In genomic region chr7:100750101-100750500, GRCm38 (mm10) we compare ENCODE assay signal across 24 mouse cellular contexts. TPM values are rescaled to one million over a fixed set of nuclear protein-coding genes. Genes with fewer than 3 reads are reported as not detected.
DNase-seq lines count a peak whose midpoint lies in the region; ATAC-seq lines count a peak whose summit lies in the region.
"Had no signal": no experiment of that assay in that cellular context is flagged by ENCODE, and none has a peak within 500 bp of the region (broad histone marks: within the 10 kb centered on the region; RNA-seq: fewer than 3 reads in every experiment).

No protein-coding gene starts in this region.

- H3K36me3 ChIP-seq in midbrain, embryonic 16.5 days (ENCODE audit: control insufficient read depth, insufficient read depth, low read length) = no peaks in the 10 kb centered on the region
- H3K36me3 ChIP-seq: embryonic facial prominence, embryonic 10.5 days; forebrain, embryonic 12.5 days; heart, embryonic 15.5 days; hindbrain, embryonic 10.5 days; hindbrain, embryonic 15.5 days had no signal

- WGBS in midbrain, embryonic 16.5 days = 89% methylated on average over 2 of the region's 2 CpGs

- H3K4me2 ChIP-seq in midbrain, embryonic 16.5 days (ENCODE audit: low read length) = no peak overlapping the region
- H3K4me2 ChIP-seq: forebrain, embryonic 12.5 days; heart, embryonic 11.5 days; heart, embryonic 15.5 days; hindbrain, embryonic 15.5 days had no signal

- peak; percentile 66 for DNase-seq in 3T3-L1 (ENCODE audit: low read depth, low spot score)
- DNase-seq in CD4-positive helper T cell, adult 2 months (ENCODE audit: low read depth, low spot score) = peak; percentile 17
- peak; percentile 58 for DNase-seq in Muller cell, postnatal 12 days (ENCODE audit: inconsistent ontology term)
- DNase-seq in spleen, adult 12 weeks (ENCODE audit: low spot score) = no peak
- no peak for DNase-seq in urinary bladder, postnatal 10 days (ENCODE audit: low spot score)
- no peak for DNase-seq in cerebellum, postnatal 25 days
- DNase-seq: adrenal gland, postnatal 10 days; cerebellum, adult 11-12 months; cerebellum, adult 9-10 months; forebrain, postnatal 0 days; gastrocnemius, postnatal 14 days; heart, adult 2 months; heart, postnatal 14 days had no signal

- H3K9ac ChIP-seq in midbrain, embryonic 16.5 days (ENCODE audit: low read depth, low read length) = no peak overlapping the region
- H3K9ac ChIP-seq: forebrain, embryonic 12.5 days; forebrain, postnatal 0 days; heart, embryonic 15.5 days; hindbrain, embryonic 15.5 days had no signal

- peak; percentile 50; the same call in 1 of the 2 replicates for ATAC-seq in erythroblast, adult 5-6 weeks (replicated peaks; ENCODE audit: low FRiP score, poor library complexity, severe bottlenecking)
- ATAC-seq in midbrain, embryonic 16.5 days = no peak
- ATAC-seq: forebrain, postnatal 0 days; inflammation-experienced regulatory T-cells, adult 6 months; intestine, postnatal 0 days had no signal

- H3K4me3 ChIP-seq in midbrain, embryonic 16.5 days (ENCODE audit: low read depth, low read length) = no peak overlapping the region
- H3K4me3 ChIP-seq: embryonic facial prominence, embryonic 10.5 days; forebrain, embryonic 12.5 days; heart, adult 2 months; heart, embryonic 15.5 days; hindbrain, embryonic 10.5 days; hindbrain, embryonic 15.5 days had no signal

- H3K27me3 ChIP-seq in midbrain, embryonic 16.5 days (ENCODE audit: control insufficient read depth, insufficient read depth, low read depth, low read length) = no peaks in the 10 kb centered on the region
- H3K27me3 ChIP-seq: forebrain, embryonic 12.5 days; heart, embryonic 15.5 days; hindbrain, embryonic 15.5 days had no signal

- H3K27ac ChIP-seq in midbrain, embryonic 16.5 days (ENCODE audit: low read length) = no peak overlapping the region
- H3K27ac ChIP-seq: embryonic facial prominence, embryonic 10.5 days; forebrain, embryonic 12.5 days; heart, adult 2 months; heart, embryonic 15.5 days; hindbrain, embryonic 10.5 days; hindbrain, embryonic 15.5 days had no signal

- no peaks in the 10 kb centered on the region for H3K4me1 ChIP-seq in midbrain, embryonic 16.5 days (ENCODE audit: control insufficient read depth, insufficient read depth, low read length)
- H3K4me1 ChIP-seq: embryonic facial prominence, embryonic 10.5 days; forebrain, embryonic 12.5 days; heart, embryonic 15.5 days; hindbrain, embryonic 10.5 days; hindbrain, embryonic 15.5 days had no signal

- no peaks in the 10 kb centered on the region for H3K9me3 ChIP-seq in midbrain, embryonic 16.5 days (replicated peaks; ENCODE audit: control insufficient read depth, low read length, poor library complexity, severe bottlenecking)
- H3K9me3 ChIP-seq: embryonic facial prominence, embryonic 10.5 days; forebrain, embryonic 12.5 days; G1E; heart, embryonic 15.5 days; hindbrain, embryonic 10.5 days; hindbrain, embryonic 15.5 days had no signal

RNA-seq across cellular contexts. Expression of gene Fam168a, which starts 43.7 kb away (rescaled TPM):
- total RNA-seq in erythroblast, adult 5-6 weeks (2015; ENCODE audit: low replicate concordance) = 7.9 and 8.1 TPM in 2 replicates
- 3.4 and 5.9 TPM in 2 replicates for total RNA-seq in erythroblast, adult 5-6 weeks (2017; ENCODE audit: low replicate concordance)
- 100 and 104 TPM in 2 replicates for polyA plus RNA-seq in midbrain, embryonic 16.5 days (2015; fragmentation: Nextera tagmentation; extraction: Ambion mirVana)

Comparison
In these comparisons a context has a peak if more than half of its experiments do, and no peak if none do; other contexts are left out.
1. DNase-seq: peak in 3T3-L1 (single experiment), CD4-positive helper T cell, adult 2 months (single experiment) and Muller cell, postnatal 12 days (single experiment); none in spleen, adult 12 weeks (single experiment), urinary bladder, postnatal 10 days (single experiment) and cerebellum, postnatal 25 days (0 of 2).